Mouse (Mus musculus): ENCODE measurements around the gene Olfr368.

The Olfr368 gene

DNA sequence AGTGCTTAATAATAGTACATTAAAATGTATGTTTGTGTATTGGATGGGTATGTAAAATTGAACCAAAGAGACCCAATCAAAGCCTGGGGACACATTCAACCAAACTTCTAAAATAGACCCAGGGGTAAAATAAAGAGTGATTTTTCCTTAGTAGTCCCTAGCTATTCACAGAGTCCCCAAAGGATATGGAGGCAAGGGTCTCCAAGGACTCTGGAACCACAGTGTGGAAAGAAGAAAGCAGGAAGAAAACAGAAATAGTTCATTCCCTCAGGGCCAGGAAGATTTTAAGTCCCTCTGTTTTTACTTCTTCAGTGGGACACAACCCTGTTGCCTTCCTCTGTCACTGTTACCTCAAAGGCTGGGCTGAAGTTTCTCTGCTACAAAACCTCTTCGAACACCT is at the start of gene Olfr368:
TSS of gene Olfr368 (plus strand) at position 301 of the 400 bp plus-strand sequence.
- in situ Hi-C loops (cut with MboI, MseI): no loop called here

DNA sequence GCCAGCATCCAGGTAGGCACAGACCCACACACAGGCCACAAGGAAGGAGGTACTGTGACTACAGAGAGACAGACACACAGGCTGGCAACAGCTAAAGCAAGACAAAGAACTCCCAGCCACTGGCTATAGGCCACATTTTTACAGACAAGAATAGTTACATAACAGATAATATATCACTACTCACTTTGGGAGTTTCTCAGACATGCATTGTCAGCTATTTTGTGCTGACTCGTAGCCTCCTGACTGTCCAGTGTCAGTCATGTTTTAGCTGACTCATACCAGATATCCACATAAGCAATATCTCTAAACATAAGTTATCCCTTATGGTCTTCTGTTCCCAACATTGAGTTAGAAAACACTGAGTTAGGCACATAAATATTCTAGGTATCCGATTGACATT is 7.0 kb downstream of the Olfr368 start:
- in situ Hi-C loops (cut with MboI, MseI): loop anchor here (10.0 kb wide), 1 partner anchor 1339 kb away; no protein-coding TSS in a partner anchor

DNA sequence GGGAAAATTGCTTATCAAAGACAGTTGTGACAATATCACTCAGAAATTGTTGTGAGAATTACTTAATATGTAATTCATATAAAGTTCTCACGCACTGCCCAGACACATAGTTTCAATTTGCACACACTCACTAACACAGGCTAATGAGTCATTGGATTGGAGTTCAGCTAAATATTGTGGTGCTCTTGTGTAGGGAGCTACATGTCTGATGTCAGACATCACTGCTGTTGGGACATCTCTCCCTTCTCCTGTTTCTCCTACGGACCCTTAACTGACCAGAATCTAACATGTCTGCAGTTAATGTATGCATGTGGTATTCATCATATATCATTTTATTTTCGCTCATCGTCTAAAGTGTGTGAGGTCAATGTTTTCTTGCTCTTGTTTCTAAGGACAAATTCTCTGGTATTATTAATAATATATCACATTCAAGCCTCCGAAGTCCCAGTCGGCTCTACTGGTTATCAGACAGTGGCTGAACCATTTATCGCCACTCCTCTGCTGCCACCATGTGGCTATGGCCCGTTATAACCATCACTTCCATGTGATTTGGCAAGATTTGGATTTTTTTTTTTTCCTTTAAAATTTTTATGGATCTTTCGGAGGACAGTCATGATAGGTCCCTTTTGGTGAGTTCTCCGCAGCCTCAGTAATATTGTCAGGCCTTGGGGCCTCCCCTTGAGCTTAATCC is 12.3 kb downstream of the Olfr368 start:
- in situ Hi-C loops (cut with MboI, MseI): loop anchor here (10.0 kb wide), 1 partner anchor 1344 kb away; no protein-coding TSS in a partner anchor

DNA sequence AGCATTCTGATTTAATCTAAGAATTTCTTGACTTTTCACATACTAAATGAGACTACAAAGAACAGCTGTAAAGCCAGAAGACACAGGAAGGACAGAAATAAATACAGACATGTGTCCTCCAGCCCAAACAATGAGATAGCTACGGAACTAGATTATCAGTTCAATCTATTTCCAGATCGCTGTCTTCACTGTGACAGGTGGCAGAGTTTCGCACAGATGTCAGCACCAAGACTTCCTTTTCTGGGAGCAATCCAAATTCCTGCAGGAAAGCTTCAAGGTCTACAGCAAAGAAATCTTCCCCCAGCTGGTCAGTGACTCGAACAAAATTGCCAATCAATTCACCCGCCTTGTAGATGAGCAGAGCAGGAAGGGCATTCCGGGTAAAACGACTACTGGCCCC is 25.4 kb downstream of the Olfr368 start:
- in situ Hi-C loops (cut with MboI, MseI): no loop called here

- in situ Hi-C loops (cut with MboI, MseI): no loop called here
Measured at GRCm38 (mm10) chr2:37355571-37355970, 29.3 kb downstream of the Olfr368 start.

- in situ Hi-C loops (cut with MboI, MseI): no loop called here
Measured at GRCm38 (mm10) chr2:37358633-37359540, 32.6 kb downstream of the Olfr368 start, which contains the start of gene Pdcl. Gene Pdcl (minus strand): TSS chr2:37359332.

- in situ Hi-C loops (cut with MboI, MseI): no loop called here
Measured at GRCm38 (mm10) chr2:37359908-37360307, 33.6 kb downstream of the Olfr368 start.

- in situ Hi-C loops (cut with MboI, MseI): no loop called here
Measured at GRCm38 (mm10) chr2:37370651-37371050, 44.3 kb downstream of the Olfr368 start.

DNA sequence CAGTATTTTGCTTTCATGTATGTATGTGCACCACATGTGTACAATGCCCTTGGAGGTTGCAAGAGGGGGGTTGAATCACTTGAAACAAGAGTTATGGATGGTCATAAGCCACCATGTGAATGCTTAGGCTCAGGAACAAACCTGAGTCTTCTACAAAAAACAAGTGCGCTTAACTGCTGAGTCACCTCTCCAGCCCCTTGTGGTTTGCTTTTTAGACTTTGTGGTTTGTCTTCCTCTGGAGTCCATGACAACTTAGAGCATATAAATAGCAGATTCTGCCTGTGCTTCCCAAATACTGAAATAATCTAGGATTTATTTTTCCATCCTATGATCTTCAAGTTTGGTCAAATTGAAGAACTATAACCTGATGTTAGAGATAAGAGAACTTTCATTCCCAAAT is 49.7 kb downstream of the Olfr368 start:
- in situ Hi-C loops (cut with MboI, MseI): no loop called here

DNA sequence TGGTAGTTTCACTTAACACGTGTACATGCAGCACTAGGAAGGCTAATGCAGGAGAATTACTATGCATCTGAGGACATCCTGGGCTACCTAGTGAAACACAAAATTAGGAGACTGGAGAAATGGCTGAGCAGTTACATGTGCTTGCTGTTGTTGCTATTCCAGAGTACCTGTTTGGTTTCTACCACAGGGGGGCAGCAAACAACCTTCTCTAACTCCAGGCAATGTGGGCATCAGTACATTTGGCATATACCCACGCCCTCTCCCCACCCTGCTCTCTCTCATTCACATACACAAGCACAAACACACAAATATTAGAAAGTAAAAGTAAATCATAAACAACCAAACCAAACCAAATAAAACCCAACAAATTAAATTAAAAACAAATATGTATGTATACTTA is 53.9 kb downstream of the Olfr368 start:
- in situ Hi-C loops (cut with MboI, MseI): loop anchor here (10.0 kb wide), 1 partner anchor 395 kb away; the partner anchor contains the start of gene Crb2
